Mouse (Mus musculus) retina, adult 2 months (tissue): ENCODE data around the gene Gm10961.

Source experiments
- DNase-seq: peaks from one replicate; pipeline ENCODE4 v3.0.0-alpha.2; 2012; ENCODE audit warnings: low read depth, low spot score

The Gm10961 gene

DNA sequence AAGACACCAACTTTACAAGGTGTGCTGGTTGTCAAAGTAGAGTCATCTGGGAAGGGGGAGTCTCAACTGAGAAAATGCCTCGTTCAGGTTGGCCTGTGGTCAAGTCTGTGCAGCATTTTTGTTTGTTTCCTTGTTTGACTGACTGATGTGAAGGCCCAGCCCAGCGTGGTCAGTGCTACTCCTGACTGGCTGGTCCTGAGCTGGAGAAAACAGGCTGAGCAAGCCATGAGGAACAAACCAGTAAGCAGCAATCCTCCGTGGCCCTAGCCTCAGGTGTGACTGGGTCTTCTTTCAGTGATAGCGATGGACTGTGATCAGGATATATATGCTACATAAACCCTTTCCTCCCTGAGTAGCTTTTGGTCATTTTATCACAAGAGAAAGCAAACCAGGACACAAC, 25.8 kb downstream of the Gm10961 start:
- no peak for DNase-seq

DNA sequence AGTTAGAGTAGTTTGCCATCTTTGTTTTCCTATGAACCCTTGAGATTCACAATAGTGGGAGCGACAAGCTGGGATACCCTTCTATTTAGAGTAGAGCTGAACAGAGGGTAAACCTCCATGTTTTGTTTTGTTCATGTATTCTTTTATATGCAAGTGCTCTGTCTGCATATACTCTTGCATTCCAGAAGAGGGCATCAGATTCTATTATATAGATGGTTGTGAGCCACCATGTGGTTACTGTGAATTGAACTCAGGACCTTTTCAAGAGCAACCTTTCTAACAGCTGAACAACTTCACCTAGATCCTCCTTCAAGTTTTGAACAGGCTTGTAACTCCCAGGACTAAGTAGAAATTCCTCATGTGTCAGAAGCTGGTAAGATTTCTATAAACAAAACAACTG, 27.9 kb downstream of the Gm10961 start:
- no peak for DNase-seq

DNA sequence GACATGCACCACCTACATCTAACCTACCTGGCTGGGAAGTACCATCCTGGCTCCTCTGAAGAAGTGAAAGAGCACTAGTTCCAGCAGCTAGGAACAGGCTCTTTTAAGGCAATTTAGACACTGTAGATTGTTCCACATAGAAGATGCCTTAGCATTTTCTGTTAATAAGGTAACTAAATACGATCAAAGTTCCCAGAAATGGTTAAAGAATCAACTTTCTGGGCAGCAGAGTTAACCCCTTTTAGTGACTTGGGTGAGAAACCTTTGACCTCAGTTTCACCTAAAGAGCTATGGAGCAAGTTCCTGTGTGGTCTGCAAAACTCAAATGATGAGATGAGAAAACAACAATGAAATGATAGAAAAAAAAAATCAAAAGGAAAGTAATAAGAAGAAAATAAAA, 33.5 kb downstream of the Gm10961 start:
- DNase-seq = no peak

DNA sequence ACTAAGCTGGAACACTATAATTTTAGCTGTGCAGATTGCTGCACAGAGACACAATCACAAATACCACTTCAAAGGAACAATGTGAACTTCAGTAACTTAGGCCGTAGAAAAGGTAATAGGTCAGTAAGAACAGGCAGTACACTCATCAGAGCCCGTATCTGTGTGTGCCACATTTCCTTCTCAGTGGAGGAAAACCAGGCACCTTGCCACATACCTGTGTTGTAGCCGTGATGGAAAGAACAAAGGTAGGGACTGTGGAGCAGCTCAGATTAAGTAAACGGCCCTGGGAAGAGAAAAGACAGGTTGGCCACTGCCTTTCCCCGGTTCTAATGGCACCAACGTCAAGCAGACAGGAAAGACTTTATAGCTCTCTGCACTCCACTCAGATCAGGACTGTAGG, 36.3 kb downstream of the Gm10961 start:
- no peak for DNase-seq

DNA sequence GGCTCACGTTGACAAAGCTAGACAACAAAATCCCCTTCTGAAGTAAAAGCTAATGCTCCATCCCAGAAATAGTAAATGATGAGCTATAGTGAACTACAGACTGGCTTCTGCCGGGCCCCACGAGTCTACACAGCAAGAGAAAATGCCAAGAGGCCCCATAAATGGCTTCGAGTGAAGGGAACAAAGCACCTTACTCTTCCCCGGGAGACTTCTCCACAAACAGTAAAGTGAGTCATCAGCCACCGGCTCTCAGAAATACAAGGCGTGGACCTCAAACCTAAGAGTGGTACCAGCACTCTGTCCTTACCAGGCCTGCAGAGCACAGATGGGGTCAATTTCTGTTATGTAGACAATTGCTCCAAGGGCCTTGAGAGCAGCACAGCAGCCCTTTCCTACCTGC, 37.7 kb downstream of the Gm10961 start:
- DNase-seq = no peak

DNA sequence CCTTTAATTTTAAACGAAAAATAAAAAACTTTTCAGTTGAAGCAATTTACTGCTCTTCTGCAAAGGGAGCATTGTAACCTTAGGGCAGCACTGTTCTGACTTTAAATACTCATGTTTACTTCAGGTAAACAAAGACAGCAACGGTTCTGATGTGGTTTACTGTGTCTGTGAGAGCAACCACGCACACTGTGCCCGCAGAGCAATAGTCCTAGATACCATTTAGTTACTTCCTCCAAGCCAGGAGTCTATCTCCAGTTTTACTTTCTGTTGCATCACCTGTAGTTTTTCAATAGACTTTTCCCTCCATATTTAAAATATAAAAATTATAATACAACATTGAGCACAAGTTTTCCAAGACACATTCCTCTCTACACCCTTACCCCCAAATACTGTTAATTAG, 39.4 kb downstream of the Gm10961 start:
- no peak for DNase-seq

DNA sequence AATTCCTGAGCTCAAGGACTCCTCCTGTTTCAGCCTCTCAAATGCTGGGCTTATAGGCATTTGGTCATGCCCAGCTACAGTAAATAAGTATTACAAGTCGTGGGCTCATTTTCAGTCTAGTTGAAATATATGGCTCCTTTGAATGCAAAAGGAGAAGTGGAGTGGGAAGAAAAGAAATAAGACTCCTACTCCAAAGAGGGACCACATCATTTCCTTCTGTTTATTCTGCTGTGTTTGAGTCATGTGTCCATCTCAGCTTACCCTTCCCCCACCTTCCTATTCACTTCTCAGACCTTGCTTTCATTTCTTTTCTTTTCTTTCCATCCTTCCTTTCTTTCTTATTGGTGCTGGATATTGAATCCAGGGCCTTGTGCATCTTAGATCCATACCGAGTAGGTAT, 40.4 kb downstream of the Gm10961 start:
- DNase-seq = no peak

DNA sequence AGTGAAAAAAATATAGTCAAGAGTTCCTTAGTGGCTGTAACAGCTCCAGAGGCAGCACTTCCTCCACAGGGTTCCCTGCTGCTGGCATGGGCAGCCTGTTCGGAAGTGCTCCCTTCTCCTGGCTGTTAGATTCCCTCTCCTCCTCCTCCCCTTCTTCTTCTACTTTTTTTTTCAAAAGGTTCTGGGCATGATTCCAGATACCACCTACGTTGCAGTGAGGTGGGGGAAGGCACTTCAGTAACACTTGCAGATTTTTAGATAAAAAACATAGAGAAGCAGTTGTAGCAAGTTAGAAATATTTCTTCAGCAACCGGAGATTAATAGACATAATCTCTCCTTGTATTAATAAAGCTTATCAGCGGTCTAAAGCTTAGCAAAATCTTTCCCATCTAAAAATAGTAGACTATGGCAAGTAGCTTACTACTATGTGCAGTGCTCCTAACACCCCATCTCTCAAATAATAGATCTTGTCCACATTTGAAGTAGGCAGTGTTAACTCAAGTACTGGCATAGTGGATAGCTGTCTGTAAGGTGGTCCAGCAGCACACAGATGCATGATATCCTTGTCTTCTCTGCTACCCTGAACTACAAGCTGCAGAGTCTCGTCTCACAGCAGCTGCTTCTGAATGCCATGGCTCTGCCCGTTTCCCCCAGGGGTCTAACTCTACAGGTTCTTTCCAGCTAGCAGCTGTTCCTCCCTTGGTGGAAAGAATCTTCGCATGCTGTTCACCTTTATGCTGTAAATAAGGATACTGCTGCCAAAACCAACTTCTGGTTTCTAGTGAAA, 49.9 kb downstream of the Gm10961 start:
- peak; percentile 65 for DNase-seq
